Mouse (Mus musculus) olfactory bulb, adult 2 months (tissue): ENCODE data around the gene Mtus2.

Experiments
- CTCF ChIP-seq: fragments of 200-500 bp; IDR thresholded peaks from 2 replicates; pipeline ENCODE4 v1.5.1; 2012; ENCODE audit warnings: low read depth, mild to moderate bottlenecking, low read length, moderate library complexity; ENCODE audit not compliant: insufficient read depth
- POLR2A ChIP-seq: fragments of 200-500 bp; IDR thresholded peaks from 2 replicates; pipeline ENCODE4 v1.6.1; 2012; ENCODE audit warnings: mild to moderate bottlenecking, low read depth, low read length, moderate library complexity; ENCODE audit not compliant: insufficient read depth

DNA sequence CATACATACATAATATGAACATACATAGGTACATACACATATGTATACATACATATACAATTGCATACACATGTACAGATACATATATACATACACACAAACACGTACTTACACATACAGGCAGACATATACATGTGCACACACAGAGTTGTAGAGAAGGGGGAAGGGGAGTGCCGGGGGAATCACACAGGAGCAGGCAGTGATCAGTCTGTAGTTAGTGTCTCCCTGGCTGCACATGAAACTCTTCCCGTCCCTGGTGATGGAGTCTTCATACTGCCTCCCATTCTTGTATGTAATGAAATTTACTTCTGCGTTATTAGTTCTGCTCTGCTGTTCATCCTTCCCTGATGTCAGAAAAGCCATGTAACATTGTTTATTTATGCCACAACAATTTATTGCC is 65.7 kb downstream of the Mtus2 start:
- TF ChIP-seq POLR2A (no peak), CTCF (no peak)
